Mouse (Mus musculus) bone marrow, adult 2 months (tissue): ENCODE data around the gene Txlna.

Experiments
- CTCF ChIP-seq: fragments of 200-500 bp; IDR thresholded peaks from 2 replicates; pipeline ENCODE4 v1.5.1; 2011; ENCODE audit warnings: low read length, control low read depth; ENCODE audit not compliant: control insufficient read depth, insufficient read depth
- POLR2A ChIP-seq: fragments of 200-500 bp; IDR thresholded peaks from 2 replicates; pipeline ENCODE4 v1.6.1; 2011; ENCODE audit warnings: low read depth, mild to moderate bottlenecking, control low read depth, low read length, borderline replicate concordance; ENCODE audit not compliant: control insufficient read depth

DNA sequence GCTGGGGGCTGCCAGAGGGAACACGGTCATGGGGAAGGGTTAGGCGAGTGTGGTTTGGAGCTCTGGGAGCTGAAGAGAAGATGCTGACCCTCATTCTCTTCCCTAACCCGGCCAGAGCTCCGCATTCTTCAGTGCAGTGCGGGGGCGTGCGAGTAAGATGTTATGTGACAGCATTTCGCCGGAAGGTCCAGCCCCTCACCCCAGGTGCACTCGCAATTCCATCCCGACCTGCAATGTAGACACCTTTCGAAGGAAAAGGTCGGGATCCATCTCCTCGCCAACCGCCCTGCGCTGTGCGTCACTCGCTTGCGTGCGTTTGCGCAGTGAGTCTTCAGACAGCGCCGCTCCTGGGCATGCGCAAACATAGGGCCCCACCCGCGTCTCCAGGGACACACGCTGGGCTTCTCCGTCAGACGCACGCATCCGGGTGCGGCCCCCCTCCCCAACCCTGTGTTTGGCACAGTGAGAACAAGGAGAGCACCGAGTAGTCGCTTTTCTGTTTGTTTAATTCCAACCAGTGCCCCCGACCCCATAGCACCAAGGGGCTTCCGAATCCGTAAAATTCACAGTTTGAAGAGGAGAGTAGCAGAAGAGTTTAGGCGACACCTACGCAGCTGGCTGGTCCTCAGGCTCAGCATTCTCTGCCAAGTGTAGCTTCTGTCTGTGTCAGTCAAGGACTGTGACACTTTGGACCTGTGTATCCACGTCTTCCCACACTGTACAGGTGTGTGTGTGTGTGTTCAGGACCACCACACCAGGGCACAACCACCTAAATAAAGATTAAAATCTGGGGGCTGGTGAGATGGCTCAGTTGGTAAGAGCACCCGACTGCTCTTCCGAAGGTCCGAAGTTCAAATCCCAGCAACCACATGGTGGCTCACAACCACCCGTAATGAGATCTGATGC is 21.8 kb downstream of the Txlna start, which contains the start of gene Iqcc:
- peak; percentile 4; the same call in 1 of the 2 replicates for TF ChIP-seq CTCF
- TF ChIP-seq POLR2A, result peak; percentile 96; the same call in 1 of the 2 replicates
